Mouse (Mus musculus): Measurements from ENCODE around the gene Polr1c. TPM values are rescaled to one million over a fixed set of nuclear protein-coding genes. Genes with fewer than 3 reads are reported as not detected.

Polr1c gene
- polyA plus RNA-seq (2012; rRNA removed; ENCODE audit: low replicate concordance) = 19.3 and 22.3 TPM in 2 replicates

DNA sequence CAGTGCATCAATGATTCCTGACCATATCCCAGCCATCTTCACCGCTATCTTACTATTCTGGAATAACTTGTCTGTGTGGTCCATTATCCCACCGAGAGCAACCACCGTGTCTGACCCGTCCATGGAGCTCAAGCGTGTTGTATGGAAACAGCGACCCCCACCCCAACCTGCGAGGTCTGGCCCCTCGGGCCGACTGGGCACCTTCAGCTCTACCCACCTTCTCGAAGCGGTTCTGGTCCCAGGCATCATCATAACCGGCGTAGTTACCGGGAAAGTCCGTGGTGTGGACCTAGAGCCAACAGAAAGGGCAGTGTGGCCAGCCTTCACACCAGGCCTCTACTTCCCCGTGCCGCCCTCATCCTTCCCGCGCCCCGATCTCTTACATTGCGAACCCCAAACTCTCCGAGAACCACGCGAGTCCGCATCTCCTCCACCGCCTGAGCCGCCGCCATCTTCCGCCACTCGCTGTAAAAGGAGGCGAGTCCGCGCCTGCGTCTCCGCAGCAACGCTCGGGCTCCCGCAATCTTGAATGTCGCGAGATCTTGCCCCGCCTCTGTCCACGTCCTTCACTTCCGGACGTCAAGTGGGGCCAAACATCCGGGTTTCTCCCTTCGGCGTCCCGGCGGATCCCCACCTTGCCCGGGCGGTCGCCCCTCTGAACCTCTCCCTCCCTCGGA, at the start of gene Polr1c, which contains the start of gene Yipf3:
Gene Polr1c, minus strand, starts transcription at position 543 of the 677 bp plus-strand sequence.
Gene Yipf3, plus strand, starts transcription at position 569 of the 677 bp plus-strand sequence.

DNA sequence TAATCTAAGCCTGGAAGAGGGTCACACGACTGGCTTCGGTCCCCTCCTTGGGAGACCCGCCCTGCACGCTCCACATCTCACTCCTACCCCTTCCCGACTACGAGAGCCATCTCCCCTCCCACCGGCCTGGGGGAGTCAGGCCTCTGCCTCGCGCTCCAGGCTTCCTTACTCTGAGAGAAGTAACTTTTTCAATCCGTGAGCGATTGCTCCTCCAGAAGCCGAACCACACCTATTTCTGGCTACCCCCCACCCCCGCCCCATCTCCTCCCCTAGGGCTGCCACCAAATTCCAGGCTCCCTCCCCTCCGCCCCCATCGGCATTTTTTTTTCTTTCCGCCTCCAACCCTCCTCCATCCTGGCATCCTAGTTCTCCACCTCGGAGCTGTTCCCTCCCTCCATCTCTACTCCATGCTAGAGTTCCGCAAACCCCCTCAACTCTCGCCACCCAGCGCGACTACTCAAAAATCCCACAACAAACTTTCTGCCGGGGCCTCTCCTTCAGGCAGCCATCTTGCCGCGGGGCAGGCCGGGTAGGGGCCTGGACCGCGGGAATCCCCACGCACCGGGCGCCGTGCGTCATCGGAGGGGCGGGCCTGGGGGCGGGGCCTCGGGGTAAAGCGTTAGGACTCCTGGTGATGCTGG, 34.7 kb upstream of the Polr1c start, which contains the start of gene Tjap1:
Gene Tjap1, minus strand, starts transcription at position 544 of the 641 bp plus-strand sequence.

DNA sequence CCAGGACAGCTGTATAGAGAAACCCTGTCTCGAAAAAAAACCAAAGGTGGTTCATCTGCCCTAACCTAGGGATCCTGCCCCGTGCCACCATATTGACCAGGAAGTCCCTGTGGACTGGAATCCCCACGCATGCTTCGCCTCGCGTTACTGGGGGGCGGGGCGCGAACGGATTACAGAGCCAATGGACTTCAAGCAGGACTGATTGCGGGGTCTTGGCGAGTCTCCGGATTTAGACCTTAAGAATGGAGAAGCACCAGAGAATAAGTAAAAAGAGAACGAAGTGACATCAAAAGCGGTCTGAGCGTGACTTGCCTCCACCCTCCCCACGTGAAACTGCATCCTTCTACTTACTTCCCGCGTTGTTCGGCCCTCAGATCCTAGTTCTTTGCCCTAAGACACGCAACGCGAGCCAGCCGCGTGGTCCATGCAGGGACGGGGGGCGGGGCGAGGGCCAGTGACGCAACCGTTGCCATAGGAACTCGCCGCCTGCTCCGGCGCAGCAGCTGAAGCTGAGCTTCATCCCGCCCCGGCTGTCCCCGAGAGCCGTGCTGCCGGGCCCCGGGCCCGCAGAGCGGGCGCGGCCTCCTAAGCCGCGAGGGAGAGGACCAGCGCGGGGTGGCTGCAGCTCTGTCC, 5.7 kb upstream of the Polr1c start, which contains the start of gene Lrrc73:
Gene Lrrc73, plus strand, starts transcription at position 80 of the 633 bp plus-strand sequence.

DNA sequence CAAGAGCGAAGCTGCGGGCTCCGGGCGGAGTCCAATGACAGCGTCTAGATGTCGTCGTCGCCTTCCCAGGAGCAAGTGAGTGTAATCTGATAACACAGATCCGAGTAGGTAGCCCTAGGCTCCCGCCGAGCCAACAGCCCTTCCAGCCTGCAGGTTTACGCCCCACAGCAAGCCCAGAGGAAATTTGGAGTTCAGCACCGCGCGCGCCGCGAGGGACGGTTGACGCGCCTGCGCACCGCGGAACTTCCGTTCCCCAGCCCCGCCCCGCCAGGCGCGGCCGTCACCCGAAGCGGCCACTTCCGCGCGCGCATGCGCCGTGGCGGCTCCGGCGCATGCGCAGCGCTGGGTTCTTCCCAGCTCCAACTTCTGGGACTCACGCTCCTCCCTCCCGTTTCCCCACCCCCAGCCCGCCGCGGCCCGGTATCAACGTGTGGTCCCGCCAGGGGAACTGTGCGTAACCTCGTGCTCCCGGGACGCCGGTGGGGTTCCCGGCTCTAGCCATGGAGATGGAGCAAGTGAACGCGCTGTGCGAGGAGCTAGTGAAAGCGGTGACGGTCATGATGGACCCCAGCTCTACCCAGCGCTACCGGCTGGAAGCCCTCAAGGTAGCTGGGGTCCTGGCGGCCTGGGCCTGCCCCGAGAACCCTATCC, 45.3 kb downstream of the Polr1c start, which contains the start of the genes Polh and Xpo5:
Gene Polh, minus strand, starts transcription at position 225 of the 651 bp plus-strand sequence.
Gene Xpo5, plus strand, starts transcription at position 362 of the 651 bp plus-strand sequence.

Other genes with a start within 250 kb of the Polr1c start
- 101 and 171 TPM in 2 replicates for gene Vegfa, start 215.7 kb downstream of the Polr1c start, polyA plus RNA-seq (2012; rRNA removed; ENCODE audit: low replicate concordance)
- 17.1 and 19.4 TPM in 2 replicates for gene Mrps18a, start 137.1 kb downstream of the Polr1c start, polyA plus RNA-seq (2012; rRNA removed; ENCODE audit: low replicate concordance)
- 2.2 and 4.9 TPM in 2 replicates for gene Rsph9, start 103.8 kb downstream of the Polr1c start, polyA plus RNA-seq (2012; rRNA removed; ENCODE audit: low replicate concordance)
- gene Mad2l1bp, start 94.5 kb downstream of the Polr1c start, polyA plus RNA-seq (2012; rRNA removed; ENCODE audit: low replicate concordance) = 12.1 and 19.8 TPM in 2 replicates
- 93.2 and 135 TPM in 2 replicates for gene Gtpbp2, start 87.0 kb downstream of the Polr1c start, polyA plus RNA-seq (2012; rRNA removed; ENCODE audit: low replicate concordance)
- gene Polh, start 45.4 kb downstream of the Polr1c start, polyA plus RNA-seq (2012; rRNA removed; ENCODE audit: low replicate concordance) = 0.92 and 1.5 TPM in 2 replicates
- 5.5 and 7.3 TPM in 2 replicates for gene Xpo5, start 45.3 kb downstream of the Polr1c start, polyA plus RNA-seq (2012; rRNA removed; ENCODE audit: low replicate concordance)
- 255 and 304 TPM in 2 replicates for gene Yipf3, start within 50 bp of the Polr1c start, polyA plus RNA-seq (2012; rRNA removed; ENCODE audit: low replicate concordance)
- gene Lrrc73, start 5.5 kb upstream of the Polr1c start, polyA plus RNA-seq (2012; rRNA removed; ENCODE audit: low replicate concordance) = 1.0 and 2.1 TPM in 2 replicates
- 85.8 and 90.0 TPM in 2 replicates for gene Tjap1, start 35.0 kb upstream of the Polr1c start, polyA plus RNA-seq (2012; rRNA removed; ENCODE audit: low replicate concordance)
- 0.48 and 0.71 TPM in 2 replicates for gene Dlk2, start 49.4 kb upstream of the Polr1c start, polyA plus RNA-seq (2012; rRNA removed; ENCODE audit: low replicate concordance)
- gene Abcc10, start 80.3 kb upstream of the Polr1c start, polyA plus RNA-seq (2012; rRNA removed; ENCODE audit: low replicate concordance) = 38.3 and 51.7 TPM in 2 replicates
- 1.4 and 3.3 TPM in 2 replicates for gene Zfp318, start 135.7 kb upstream of the Polr1c start, polyA plus RNA-seq (2012; rRNA removed; ENCODE audit: low replicate concordance)
- 0.50 and 0.51 TPM in 2 replicates for gene Crip3, start 180.9 kb upstream of the Polr1c start, polyA plus RNA-seq (2012; rRNA removed; ENCODE audit: low replicate concordance)
- not detected in 2 replicates for gene Slc22a7, start 190.4 kb upstream of the Polr1c start, polyA plus RNA-seq (2012; rRNA removed; ENCODE audit: low replicate concordance)
- 0.14 and 0.37 TPM in 2 replicates for gene Ttbk1, start 239.6 kb upstream of the Polr1c start, polyA plus RNA-seq (2012; rRNA removed; ENCODE audit: low replicate concordance)
- gene Dnph1, start 248.7 kb upstream of the Polr1c start, polyA plus RNA-seq (2012; rRNA removed; ENCODE audit: low replicate concordance) = 2.9 and 3.5 TPM in 2 replicates